Mouse (Mus musculus): ENCODE measurements around the gene Sp6.

The Sp6 gene

GRCm38 (mm10) chr11:97049492-97050085 lies 36.4 kb downstream of the Sp6 start:
- CTCF ChIA-PET, result interaction anchor here (0.8 kb wide), 1 partner anchor 103 kb away, joined by 3 read pairs; no protein-coding TSS in a partner anchor

GRCm38 (mm10) chr11:97050216-97050943 lies 37.2 kb downstream of the Sp6 start, which contains the start of gene Osbpl7:
Gene Osbpl7, plus strand, starts transcription at chr11:97050628.
- CTCF ChIA-PET, result interaction anchor here (0.8 kb wide), 1 partner anchor 103 kb away, joined by 3 read pairs; no protein-coding TSS in a partner anchor

- CTCF ChIA-PET, result no interaction called here
Measured at GRCm38 (mm10) chr11:97050944-97051586, 37.9 kb downstream of the Sp6 start.

GRCm38 (mm10) chr11:97052219-97052646 lies 39.0 kb downstream of the Sp6 start:
- CTCF ChIA-PET, result no interaction called here

GRCm38 (mm10) chr11:97063274-97063920 lies 50.2 kb downstream of the Sp6 start:
- CTCF ChIA-PET, result interaction anchor here (0.6 kb wide), 1 partner anchor 211 kb away, joined by 3 read pairs; no protein-coding TSS in a partner anchor

GRCm38 (mm10) chr11:97063921-97064295 lies 50.7 kb downstream of the Sp6 start:
- CTCF ChIA-PET, result interaction anchor here (0.6 kb wide), 1 partner anchor 210 kb away, joined by 3 read pairs; no protein-coding TSS in a partner anchor

DNA sequence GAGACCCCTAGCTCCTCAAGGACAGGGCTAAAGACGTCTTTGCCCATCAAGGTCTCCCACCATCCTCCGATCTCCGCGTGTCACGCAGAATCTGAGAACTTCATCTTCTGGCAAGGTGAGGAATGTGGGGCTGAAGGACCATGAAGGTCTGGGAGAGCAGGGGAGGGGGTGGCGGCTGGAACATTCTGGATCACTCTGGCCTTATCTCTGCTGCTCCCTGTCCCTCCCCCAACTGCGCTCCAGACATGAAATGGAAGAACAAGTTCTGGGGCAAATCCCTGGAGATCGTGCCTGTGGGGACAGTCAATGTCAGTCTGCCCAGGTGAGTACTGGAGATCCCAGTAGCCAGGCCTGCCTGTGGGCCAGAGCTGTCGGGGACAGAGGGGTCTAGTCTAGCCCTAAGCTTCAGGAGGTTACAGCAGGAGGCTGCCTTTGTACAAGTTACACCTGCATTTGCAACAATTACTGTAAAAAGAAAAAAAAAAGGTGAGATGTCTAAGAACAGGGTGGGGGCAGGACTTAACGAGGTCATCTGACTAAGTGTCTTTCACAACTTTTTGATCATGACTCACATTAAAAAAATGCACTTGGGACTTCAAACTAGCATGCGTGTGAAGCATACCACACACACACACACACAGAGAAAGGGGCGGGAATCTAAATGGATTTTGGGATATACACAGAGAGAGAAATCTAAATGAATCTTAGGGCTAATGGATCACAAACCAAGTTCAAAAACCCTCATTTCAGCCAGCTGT lies 52.5 kb downstream of the Sp6 start:
- CTCF ChIA-PET, result no interaction called here

DNA sequence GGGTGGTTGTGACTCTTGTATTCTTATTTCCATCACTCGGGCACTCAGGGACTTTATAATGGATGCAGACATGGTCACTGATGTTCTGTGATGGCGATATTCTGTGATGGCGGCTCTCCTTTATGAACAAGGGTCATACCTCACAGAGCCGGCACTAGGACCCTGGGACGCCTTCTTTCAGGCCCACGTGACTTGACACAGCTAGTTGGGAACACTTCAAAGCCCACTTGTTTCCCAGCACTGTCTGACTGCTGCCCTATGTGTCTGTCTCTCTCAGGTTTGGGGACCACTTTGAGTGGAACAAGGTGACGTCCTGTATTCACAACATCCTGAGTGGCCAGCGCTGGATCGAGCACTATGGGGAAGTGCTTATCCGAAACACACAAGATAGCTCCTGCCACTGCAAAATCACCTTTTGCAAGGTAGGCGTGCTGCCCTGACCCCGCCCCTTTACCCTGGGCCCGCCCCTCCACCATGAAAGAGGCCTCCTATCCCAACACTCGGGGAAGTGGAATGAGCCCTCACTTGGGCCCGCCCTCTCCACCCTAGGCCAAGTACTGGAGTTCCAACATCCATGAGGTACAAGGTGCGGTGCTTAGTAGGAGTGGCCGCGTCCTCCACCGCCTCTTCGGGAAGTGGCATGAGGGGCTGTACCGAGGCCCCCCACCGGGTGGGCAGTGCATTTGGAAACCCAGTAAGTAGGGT lies 53.6 kb downstream of the Sp6 start:
- CTCF ChIA-PET, result no interaction called here

- CTCF ChIA-PET, result no interaction called here
Measured at GRCm38 (mm10) chr11:97069333-97069732, 56.1 kb downstream of the Sp6 start.

- CTCF ChIA-PET, result no interaction called here
Measured at GRCm38 (mm10) chr11:97069770-97070169, 56.6 kb downstream of the Sp6 start.

DNA sequence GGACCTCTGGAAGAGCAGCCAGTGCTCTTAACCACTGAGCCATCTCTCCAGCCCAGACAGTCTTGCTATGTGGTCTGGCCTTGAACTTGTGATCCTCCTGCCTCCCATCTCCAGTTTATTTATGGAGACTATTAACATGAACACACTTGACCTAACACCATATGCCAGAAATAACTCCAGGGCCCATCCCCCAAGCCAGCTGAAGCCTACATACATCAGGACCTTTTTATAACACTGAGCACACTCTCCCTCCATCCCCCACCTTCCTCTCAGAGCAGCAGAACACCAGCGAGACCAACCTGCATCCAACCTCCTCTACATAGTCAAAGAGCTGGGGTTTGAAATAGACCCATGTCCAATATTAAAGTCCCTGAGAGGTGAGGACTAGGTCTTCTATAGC lies 57.9 kb downstream of the Sp6 start:
- CTCF ChIA-PET, result no interaction called here

DNA sequence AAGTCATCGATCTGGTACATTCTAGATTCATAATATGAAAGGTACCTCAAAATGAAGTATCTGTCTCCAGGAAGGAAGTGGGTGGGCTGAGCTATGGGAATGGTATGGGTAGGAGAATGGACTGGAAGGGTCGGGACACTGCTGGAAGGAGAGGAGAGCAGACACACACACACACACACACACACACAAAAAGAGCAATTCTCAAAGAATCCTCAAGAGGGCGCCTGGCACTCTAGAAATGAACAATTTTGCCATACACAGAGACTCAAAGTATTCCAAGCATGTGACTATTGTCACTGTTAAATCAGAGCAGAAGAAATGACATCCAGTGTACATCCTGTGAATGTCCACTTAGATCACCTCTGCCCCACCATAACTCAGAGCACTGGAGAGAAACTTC lies 59.3 kb downstream of the Sp6 start:
- CTCF ChIA-PET, result interaction anchor here (0.6 to 1.1 kb wide), 3 partner anchors 79 to 299 kb away, joined by 3 to 5 read pairs (median 4); partner anchors contain the start of gene Tbkbp1

GRCm38 (mm10) chr11:97074235-97074634 lies 61.0 kb downstream of the Sp6 start:
- CTCF ChIA-PET, result interaction anchor here (0.6 kb wide), 1 partner anchor 73 kb away, joined by 4 read pairs; no protein-coding TSS in a partner anchor

Data from spleen, embryonic (tissue).